Comparison of ENCODE assay signal across 8 mouse cellular contexts in genomic region chr15:85668871-85669651, GRCm38 (mm10).
A peak's percentile ranks its signal among the peaks of the same experiment; 100 is the strongest.
DNase-seq lines count a peak whose midpoint lies in the region; ATAC-seq and TF ChIP-seq lines count a peak whose summit lies in the region.

No protein-coding gene starts in this region.

- H3K9me3 ChIP-seq in heart, embryonic 13.5 days: no peaks in the 10 kb centered on the region
- no peaks in the 10 kb centered on the region for H3K9me3 ChIP-seq in megakaryocyte, embryonic 14.5 days
- no peaks in the 10 kb centered on the region for H3K9me3 ChIP-seq in forebrain, postnatal 0 days (ENCODE audit: low read length)
- H3K9me3 ChIP-seq in neural tube, embryonic 15.5 days (replicated peaks): no peaks in the 10 kb centered on the region

- WGBS in heart, embryonic 13.5 days: 70% methylated on average over 9 of the region's 9 CpGs
- 26% methylated on average over 9 of the region's 9 CpGs for WGBS in forebrain, postnatal 0 days
- WGBS in neural tube, embryonic 15.5 days: 36% methylated on average over 9 of the region's 9 CpGs

- DNase-seq in heart, postnatal 25 days (ENCODE audit: low spot score): no peak
- no peak for DNase-seq in forebrain, postnatal 0 days
- DNase-seq in B cell, adult 2 months: no peak
- no peak for DNase-seq in thymus, postnatal 0 days (ENCODE audit: low spot score)

- ATAC-seq in heart, embryonic 13.5 days (ENCODE audit: extremely low read depth, insufficient number of reproducible peaks, low FRiP score, low TSS enrichment): no peak
- ATAC-seq in megakaryocyte, adult 5-6 weeks (ENCODE audit: poor library complexity, severe bottlenecking): no peak
- ATAC-seq in forebrain, postnatal 0 days: no peak
- ATAC-seq in neural tube, embryonic 15.5 days (ENCODE audit: low FRiP score): no peak

- peaks cover 6% of the 10 kb centered on the region; the same call in 1 of the 2 replicates for H3K36me3 ChIP-seq in heart, embryonic 13.5 days
- no peaks in the 10 kb centered on the region for H3K36me3 ChIP-seq in megakaryocyte, embryonic 14.5 days (replicated peaks; ENCODE audit: low read length)
- no peaks in the 10 kb centered on the region for H3K36me3 ChIP-seq in forebrain, postnatal 0 days (ENCODE audit: insufficient read depth)
- no peaks in the 10 kb centered on the region for H3K36me3 ChIP-seq in neural tube, embryonic 15.5 days

- H3K27me3 ChIP-seq in heart, embryonic 13.5 days (replicated peaks): peaks cover 60% of the 10 kb centered on the region
- H3K27me3 ChIP-seq in megakaryocyte, embryonic 14.5 days (replicated peaks): peaks cover 74% of the 10 kb centered on the region
- no peaks in the 10 kb centered on the region for H3K27me3 ChIP-seq in forebrain, postnatal 0 days (ENCODE audit: insufficient read depth, low read length)
- H3K27me3 ChIP-seq in neural tube, embryonic 15.5 days (replicated peaks): 0 out of 2 replicates have a peak, but pooled peaks cover 3% of the 10 kb centered on the region

- peak overlapping the region; percentile 93 for H3K27ac ChIP-seq in heart, embryonic 13.5 days (replicated peaks)
- peak overlapping the region; percentile 100 for H3K27ac ChIP-seq in forebrain, postnatal 0 days (ENCODE audit: low read depth, low read length)
- peak overlapping the region; percentile 100 for H3K27ac ChIP-seq in neural tube, embryonic 15.5 days (replicated peaks)

- H3K4me2 ChIP-seq in heart, embryonic 13.5 days: peak overlapping the region; percentile 90
- peak overlapping the region; percentile 91 for H3K4me2 ChIP-seq in forebrain, postnatal 0 days (ENCODE audit: low read depth)
- H3K4me2 ChIP-seq in neural tube, embryonic 15.5 days: peak overlapping the region; percentile 87

- H3K4me3 ChIP-seq in heart, embryonic 13.5 days: peak overlapping the region; percentile 89
- peak overlapping the region; percentile 48 for H3K4me3 ChIP-seq in megakaryocyte, embryonic 14.5 days (replicated peaks)
- H3K4me3 ChIP-seq in forebrain, postnatal 0 days (ENCODE audit: low read depth, low read length): peak overlapping the region; percentile 99
- peak overlapping the region; percentile 82 for H3K4me3 ChIP-seq in neural tube, embryonic 15.5 days (replicated peaks)

- no peak for TF ChIP-seq CTCF in forebrain, postnatal 0 days (IDR thresholded peaks at IDR 0.05; ENCODE audit: low read depth)

- intact Hi-C loops in heart, postnatal 25 days (cut with DNase I): loop anchor here (2.0 kb wide), 1 partner anchor 14 kb away; no protein-coding TSS in a partner anchor

- H3K9ac ChIP-seq in heart, embryonic 13.5 days: peak overlapping the region; percentile 98
- peak overlapping the region; percentile 98 for H3K9ac ChIP-seq in forebrain, postnatal 0 days
- peak overlapping the region; percentile 93 for H3K9ac ChIP-seq in neural tube, embryonic 15.5 days (replicated peaks)

- peaks cover 32% of the 10 kb centered on the region for H3K4me1 ChIP-seq in heart, embryonic 13.5 days
- peaks cover 32% of the 10 kb centered on the region for H3K4me1 ChIP-seq in megakaryocyte, embryonic 14.5 days
- H3K4me1 ChIP-seq in forebrain, postnatal 0 days (ENCODE audit: insufficient read depth): peaks cover 12% of the 10 kb centered on the region
- peaks cover 42% of the 10 kb centered on the region for H3K4me1 ChIP-seq in neural tube, embryonic 15.5 days

Comparison
In these comparisons a context has a peak if more than half of its experiments do, and no peak if none do; other contexts are left out.
1. H3K4me3 ChIP-seq: peak in every context shown above with its lines; median percentile 99 in forebrain, postnatal 0 days; 89 in heart, embryonic 13.5 days; 82 in neural tube, embryonic 15.5 days; 48 in megakaryocyte, embryonic 14.5 days.